Mouse (Mus musculus): ENCODE measurements around the gene Ctdsp1. TPM values are rescaled to one million over a fixed set of nuclear protein-coding genes. Genes with fewer than 3 reads are reported as not detected.

The Ctdsp1 gene
- total RNA-seq, 2 experiments from 2014 or later = 23.8 to 28.2 TPM

DNA sequence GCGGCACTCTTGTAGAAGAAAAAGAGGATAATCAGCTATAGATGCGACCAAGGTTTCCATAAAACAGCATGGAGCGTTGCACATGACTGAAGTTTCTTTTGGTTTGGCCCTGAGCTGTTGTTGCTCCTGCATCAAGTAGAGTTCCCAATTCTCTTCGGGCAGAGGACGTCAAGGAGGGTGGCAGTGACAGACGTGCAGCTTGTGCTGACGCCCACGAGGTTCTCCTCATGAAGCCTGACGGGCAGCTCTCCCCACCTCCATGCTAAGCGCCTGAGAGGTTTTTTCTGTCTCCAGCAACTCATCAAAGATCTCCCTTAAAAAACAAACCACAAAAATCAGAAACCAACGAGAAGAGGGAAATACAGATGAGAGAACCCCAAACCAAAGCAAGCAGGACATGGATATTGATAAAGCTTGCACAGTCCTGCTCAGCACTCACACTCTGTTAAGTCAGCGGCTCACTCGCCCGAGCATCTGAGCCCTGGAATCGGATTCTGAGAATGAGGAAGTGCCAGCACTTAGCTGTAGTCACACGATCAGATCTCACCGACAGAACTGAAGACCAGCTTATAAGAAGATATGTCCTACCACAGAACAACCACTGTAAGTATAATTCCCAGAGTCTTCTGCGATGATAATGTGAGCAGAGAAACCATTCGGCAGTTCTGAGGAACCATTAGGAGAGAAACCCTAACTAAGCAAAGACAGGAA is 48.0 kb downstream of the Ctdsp1 start:
- DNase-seq (ENCODE audit: low spot score in 2 of 2) = no peak

DNA sequence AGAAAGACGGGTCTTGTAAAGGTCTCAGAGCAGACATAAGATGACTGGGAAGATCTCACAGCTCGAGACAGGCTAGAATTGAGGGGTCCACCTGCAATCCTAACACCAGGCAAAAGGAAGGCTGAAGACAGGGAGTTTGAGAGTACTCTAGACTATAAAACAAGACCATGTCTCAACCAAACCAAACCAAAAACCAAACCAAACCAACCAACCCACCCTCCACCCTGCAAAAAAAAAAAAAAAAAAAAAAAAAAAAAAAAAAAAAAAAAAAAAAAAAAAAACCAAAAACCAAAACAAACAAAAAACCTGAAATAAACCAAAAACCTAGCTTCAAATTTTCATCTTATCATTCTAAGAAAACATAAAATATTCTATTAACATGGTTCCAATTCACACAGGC is 53.2 kb downstream of the Ctdsp1 start:
- no peak for DNase-seq (ENCODE audit: low spot score in 2 of 2)

Small RNA genes lying within 50 kb of the gene (microRNA-seq; reads per million reads assigned to microRNA genes)
- gene Mir26b = 3,725 to 9,389 reads per million in 2 experiments

Other genes starting within 250 kb of the Ctdsp1 start
- not detected for gene Cxcr2, start 237.5 kb upstream of the Ctdsp1 start, total RNA-seq (2021)
- not detected for gene Cxcr1, start 196.9 kb upstream of the Ctdsp1 start, total RNA-seq (2021)
- gene Arpc2, start 155.4 kb upstream of the Ctdsp1 start, total RNA-seq (2021) = 100 to 1,000 TPM; 344 to 348 TPM
- gene Gpbar1, start 113.0 kb upstream of the Ctdsp1 start, total RNA-seq (2021) = not detected
- gene Aamp, start 106.8 kb upstream of the Ctdsp1 start, total RNA-seq (2021) = 100 to 1,000 TPM; 143 to 145 TPM
- gene Pnkd, start 106.6 kb upstream of the Ctdsp1 start, total RNA-seq (2021) = 100 to 1,000 TPM; 143 to 157 TPM
- 10 to 100 TPM; 19.5 to 19.7 TPM for gene Tmbim1, start 85.9 kb upstream of the Ctdsp1 start, total RNA-seq (2021)
- 1 to 10 TPM; 1.1 to 1.8 TPM for gene Catip, start 29.4 kb upstream of the Ctdsp1 start, total RNA-seq (2021)
- gene Slc11a1, start 16.3 kb upstream of the Ctdsp1 start, total RNA-seq (2021) = 1 to 10 TPM; 1.6 to 5.3 TPM
- gene Vil1, start 17.9 kb downstream of the Ctdsp1 start, total RNA-seq (2021) = 1 to 10 TPM in 1 of 2 experiments, under 1 TPM in 1; 0.62 to 1.2 TPM
- 10 to 100 TPM; 30.5 to 33.4 TPM for gene Cnot9, start 114.5 kb downstream of the Ctdsp1 start, total RNA-seq (2021)
- gene Plcd4, start 151.4 kb downstream of the Ctdsp1 start, total RNA-seq (2021) = 10 to 100 TPM; 19.4 to 19.9 TPM
- gene Usp37, start 152.8 kb downstream of the Ctdsp1 start, total RNA-seq (2021) = 10 to 100 TPM; 21.6 to 21.7 TPM
- 10 to 100 TPM; 24.0 to 25.5 TPM for gene Zfp142, start 196.7 kb downstream of the Ctdsp1 start, total RNA-seq (2021)
- gene Bcs1l, start 196.8 kb downstream of the Ctdsp1 start, total RNA-seq (2021) = 10 to 100 TPM; 22.6 to 25.7 TPM
- 10 to 100 TPM; 50.9 to 51.6 TPM for gene Rnf25, start 209.9 kb downstream of the Ctdsp1 start, total RNA-seq (2021)
- 1 to 10 TPM; 6.2 to 7.3 TPM for gene Stk36, start 209.9 kb downstream of the Ctdsp1 start, total RNA-seq (2021)